Mouse (Mus musculus): ENCODE data around the gene Tiprl. TPM values are rescaled to one million over a fixed set of nuclear protein-coding genes. Genes with fewer than 3 reads are reported as not detected.

Gene Tiprl
- total and polyA plus RNA-seq, 3 experiments, result 36.1 to 82.2 (median 45.7) TPM

DNA sequence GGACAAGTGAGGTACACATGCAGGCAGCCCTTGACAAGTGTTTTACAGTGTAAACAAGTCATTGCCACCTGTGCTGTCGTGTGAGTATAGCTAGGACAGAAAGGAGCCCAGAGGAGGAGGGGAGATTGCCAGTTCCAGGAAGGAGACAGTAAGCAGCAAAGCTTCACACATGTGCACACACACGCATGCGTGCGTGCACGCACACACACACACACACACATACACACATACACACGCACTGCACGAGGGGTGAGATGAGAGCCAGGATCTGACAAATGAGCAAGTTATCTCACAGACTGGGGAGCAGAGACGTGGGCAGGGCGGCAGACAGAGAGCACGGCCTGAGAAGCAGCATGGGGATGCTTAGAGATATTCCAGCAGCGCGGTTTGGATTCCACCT, 50.3 kb downstream of the Tiprl start:
- peaks cover 62 to 81% of the 10 kb centered on the region in 2 experiments for H3K36me3 ChIP-seq (replicated peaks in 1 of 2; ENCODE audit: control insufficient read depth in 1 of 2, insufficient read depth in 1 of 2, low read length in 1 of 2)

DNA sequence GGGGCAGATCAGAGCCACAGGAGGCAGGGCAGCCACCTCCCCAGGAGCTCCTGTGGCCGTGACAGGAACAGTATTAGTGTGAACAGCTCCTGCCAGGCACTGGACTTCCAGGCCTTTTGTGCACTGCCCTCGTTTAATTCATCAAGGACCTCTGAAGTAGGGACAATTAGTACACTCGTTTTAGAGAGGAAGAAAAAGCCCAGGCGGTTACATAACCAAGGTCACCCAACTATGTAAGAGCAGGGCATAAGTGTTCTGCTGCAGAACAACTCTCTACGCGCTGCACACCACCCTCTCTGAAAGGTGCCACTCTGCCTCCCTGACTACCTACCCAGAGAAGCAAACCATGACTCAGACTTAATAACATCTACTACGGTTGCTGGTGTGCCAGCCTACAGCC, 51.7 kb downstream of the Tiprl start:
- no peaks in the 10 kb centered on the region for H3K27me3 ChIP-seq (replicated peaks)
- TF ChIP-seq TCF12 (IDR thresholded peaks at IDR 0.05; ENCODE audit: low read depth, low read length) (no peak), NELFE (IDR thresholded peaks at IDR 0.05; ENCODE audit: low read depth, low read length) (no peak), POLR2AphosphoS2 (IDR thresholded peaks at IDR 0.05; ENCODE audit: low read depth, low read length) (no peak), SMC3 (IDR thresholded peaks at IDR 0.05; ENCODE audit: low read depth, low read length) (no peak), MAFK (IDR thresholded peaks at IDR 0.05; ENCODE audit: insufficient replicate concordance, low read length) (no peak), USF1 (IDR thresholded peaks at IDR 0.05; ENCODE audit: low read depth, low read length) (no peak), JUN (IDR thresholded peaks at IDR 0.05; ENCODE audit: insufficient read depth, low read depth, low read length) (no peak), UBTF (IDR thresholded peaks at IDR 0.05; ENCODE audit: low read depth, low read length) (no peak), MEF2A (IDR thresholded peaks at IDR 0.05; ENCODE audit: borderline replicate concordance, low read depth, low read length) (no peak), E2F4 (IDR thresholded peaks at IDR 0.05; ENCODE audit: insufficient replicate concordance, low read depth, low read length) (no peak), KAT2A (IDR thresholded peaks at IDR 0.05; ENCODE audit: insufficient replicate concordance, low read length) (no peak), ELF1 (IDR thresholded peaks at IDR 0.05; ENCODE audit: low read depth, low read length) (no peak), ZC3H11A (IDR thresholded peaks at IDR 0.05; ENCODE audit: low read depth, low read length) (no peak), RAD21 (IDR thresholded peaks at IDR 0.05; ENCODE audit: low read depth, low read length) (no peak), MXI1 (IDR thresholded peaks at IDR 0.05; ENCODE audit: low read depth, low read length) (no peak), ZNF384 (IDR thresholded peaks at IDR 0.05; ENCODE audit: low read depth, low read length) (no peak), ZMIZ1 (IDR thresholded peaks at IDR 0.05; ENCODE audit: low read depth, low read length) (no peak)
- H3K9ac ChIP-seq (ENCODE audit: insufficient read depth, low read depth), result no peak overlapping the region
- no peak overlapping the region for H3K4me2 ChIP-seq (ENCODE audit: insufficient read depth, low read depth, poor library complexity, severe bottlenecking)
- H3K9me3 ChIP-seq (replicated peaks; ENCODE audit: low read length), result no peaks in the 10 kb centered on the region
- dilution Hi-C loops (cut with MboI; ENCODE audit: extremely low pct_ligation_motif_present, extremely low pct_unique_long_range_greater_than_20kb, low sequenced_read_pairs) (no loop called here), in situ Hi-C loops (cut with MboI; ENCODE audit: low pct_ligation_motif_present, low pct_unique_long_range_greater_than_20kb, low sequenced_read_pairs) (no loop called here)
- H3K4me1 ChIP-seq (ENCODE audit: control insufficient read depth in 1 of 2, insufficient read depth in 2 of 2), result peaks cover 24 to 74% of the 10 kb centered on the region in 2 experiments
- H3K36me3 ChIP-seq (replicated peaks in 1 of 2; ENCODE audit: control insufficient read depth in 1 of 2, insufficient read depth in 1 of 2, low read length in 1 of 2), result peaks cover 71 to 84% of the 10 kb centered on the region in 2 experiments
- no peak overlapping the region for H3K27ac ChIP-seq (ENCODE audit: insufficient read depth, low read depth)
- H3K4me3 ChIP-seq (replicated peaks in 1 of 3; ENCODE audit: low read depth in 2 of 3, low read length in 2 of 3, poor library complexity in 1 of 3), result no peak overlapping the region
- DNase-seq (ENCODE audit: extremely low read depth), result no peak
- H3K79me2 ChIP-seq (replicated peaks; ENCODE audit: control insufficient read depth, extremely low read depth, insufficient read depth, poor library complexity, severe bottlenecking), result peaks cover 16% of the 10 kb centered on the region

More for the DNA sequence above, 50.3 kb downstream of the Tiprl start:
- Histone ChIP-seq H3K27ac (ENCODE audit: insufficient read depth, low read depth) (no peak overlapping the region), H3K4me3 (replicated peaks in 1 of 3; ENCODE audit: low read depth in 2 of 3, low read length in 2 of 3, poor library complexity in 1 of 3) (no peak overlapping the region), H3K27me3 (replicated peaks) (no peaks in the 10 kb centered on the region), H3K9ac (ENCODE audit: insufficient read depth, low read depth) (no peak overlapping the region), H3K79me2 (replicated peaks; ENCODE audit: control insufficient read depth, extremely low read depth, insufficient read depth, poor library complexity, severe bottlenecking) (peaks cover 25% of the 10 kb centered on the region), H3K9me3 (replicated peaks; ENCODE audit: low read length) (no peaks in the 10 kb centered on the region), H3K4me2 (ENCODE audit: insufficient read depth, low read depth, poor library complexity, severe bottlenecking) (no peak overlapping the region), H3K4me1 (ENCODE audit: control insufficient read depth in 1 of 2, insufficient read depth in 2 of 2) (peaks cover 33 to 77% of the 10 kb centered on the region in 2 experiments)
- no peak for TF ChIP-seq MEF2A (IDR thresholded peaks at IDR 0.05; ENCODE audit: borderline replicate concordance, low read depth, low read length)
- TF ChIP-seq ZKSCAN1 (IDR thresholded peaks at IDR 0.05; ENCODE audit: borderline replicate concordance, low read depth, low read length), result no peak
- TF ChIP-seq IRF4 (IDR thresholded peaks at IDR 0.05; ENCODE audit: low read depth, low read length), result no peak
- no peak for TF ChIP-seq CHD2 (IDR thresholded peaks at IDR 0.05; ENCODE audit: low read length)
- TF ChIP-seq JUN (IDR thresholded peaks at IDR 0.05; ENCODE audit: insufficient read depth, low read depth, low read length), result no peak
- no peak for TF ChIP-seq E2F4 (IDR thresholded peaks at IDR 0.05; ENCODE audit: insufficient replicate concordance, low read depth, low read length)
- no peak for TF ChIP-seq MYC (IDR thresholded peaks at IDR 0.05; ENCODE audit: low read depth, low read length)
- no peak for TF ChIP-seq UBTF (IDR thresholded peaks at IDR 0.05; ENCODE audit: low read depth, low read length)
- no peak for TF ChIP-seq ETS1 (conservative IDR thresholded peaks at IDR 0.05; ENCODE audit: low read depth, low read length)
- TF ChIP-seq MAFK (IDR thresholded peaks at IDR 0.05; ENCODE audit: insufficient replicate concordance, low read length), result no peak
- TF ChIP-seq ZMIZ1 (IDR thresholded peaks at IDR 0.05; ENCODE audit: low read depth, low read length), result no peak
- no peak for TF ChIP-seq JUND (conservative IDR thresholded peaks at IDR 0.05; ENCODE audit: low read depth, low read length)
- TF ChIP-seq EP300 (IDR thresholded peaks at IDR 0.05; ENCODE audit: low read length), result no peak
- DNase-seq (ENCODE audit: extremely low read depth), result no peak
- in situ Hi-C loops (cut with MboI; ENCODE audit: low pct_ligation_motif_present, low pct_unique_long_range_greater_than_20kb, low sequenced_read_pairs), result no loop called here
- dilution Hi-C loops (cut with MboI; ENCODE audit: extremely low pct_ligation_motif_present, extremely low pct_unique_long_range_greater_than_20kb, low sequenced_read_pairs), result no loop called here

Data from CH12.LX (cell line).